Mouse (Mus musculus) layer of hippocampus, postnatal 36 days (tissue): ENCODE measurements around the gene Zfp605. TPM values are rescaled to one million over a fixed set of nuclear protein-coding genes. Genes with fewer than 3 reads are reported as not detected.
"Not testable (repeated sequence)": the region's sequence is repeated elsewhere in the genome, so short reads cannot be mapped to it uniquely, and the experiment has no call there.

Experiments
- DNase-seq, 2 experiments: peaks; one replicate each; pipeline ENCODE4 v3.0.0; 2022
- total RNA-seq, 2 experiments: library from RNA; stranded (reverse); gene quantifications; 2 replicates each; pipeline ENCODE4 v1.2.3; 2021

The Zfp605 gene
- total RNA-seq, 2 experiments from 2014 or later, result 16.0 to 18.3 TPM

- peak; percentile 91 to 94 for DNase-seq
These were observed 2.1 kb upstream of the Zfp605 start, which contains the start of gene Gtpbp6 for GRCm38 (mm10) chr5:110107581-110108304. Gtpbp6 (minus strand) TSS chr5:110108197.

- no peak for DNase-seq
These were observed 1.6 kb upstream of the Zfp605 start for GRCm38 (mm10) chr5:110108305-110108628.

- DNase-seq, result not testable (repeated sequence)
These were observed 12.5 kb downstream of the Zfp605 start for GRCm38 (mm10) chr5:110122380-110122779.

GRCm38 (mm10) chr5:110135293-110136086 lies 25.6 kb downstream of the Zfp605 start, which contains the start of gene Chfr:
Chfr (plus strand) TSS chr5:110135842.
- peak; percentile 99 for DNase-seq

- DNase-seq, result no peak
These were observed 26.2 kb downstream of the Zfp605 start for GRCm38 (mm10) chr5:110136087-110136464.

- DNase-seq, result no peak
These were observed 27.9 kb downstream of the Zfp605 start for GRCm38 (mm10) chr5:110137816-110138215.

- no peak for DNase-seq
These were observed 29.4 kb downstream of the Zfp605 start for GRCm38 (mm10) chr5:110139325-110139724.

- DNase-seq, result no peak
These were observed 30.5 kb downstream of the Zfp605 start for GRCm38 (mm10) chr5:110140424-110140823.

GRCm38 (mm10) chr5:110142309-110142708 lies 32.4 kb downstream of the Zfp605 start:
- DNase-seq, result no peak

- DNase-seq, result no peak
These were observed 33.1 kb downstream of the Zfp605 start for GRCm38 (mm10) chr5:110143007-110143406.

- no peak for DNase-seq
These were observed 59.5 kb downstream of the Zfp605 start for GRCm38 (mm10) chr5:110169374-110169773.

GRCm38 (mm10) chr5:110176362-110177020 lies 66.6 kb downstream of the Zfp605 start, which contains the start of gene Golga3:
Golga3 (plus strand) TSS chr5:110176701.
- DNase-seq, result peak; percentile 87 to 90

GRCm38 (mm10) chr5:110177021-110177420 lies 67.1 kb downstream of the Zfp605 start:
- no peak for DNase-seq

- no peak for DNase-seq
These were observed 68.7 kb downstream of the Zfp605 start for GRCm38 (mm10) chr5:110178628-110179027.

Other genes starting within 250 kb of the Zfp605 start
- 10 to 100 TPM; 38.8 to 42.3 TPM for gene Gm15446, start 186.7 kb upstream of the Zfp605 start, total RNA-seq
- gene Zfp932, start 113.6 kb upstream of the Zfp605 start, total RNA-seq, result 10 to 100 TPM; 62.9 to 63.6 TPM
- gene Gm17655, start 37.6 kb upstream of the Zfp605 start, total RNA-seq, result 10 to 100 TPM; 14.7 to 20.8 TPM
- under 1 TPM in 1 of 2 experiments, not detected in 1; 0.27 TPM for gene Gm35315, start 15.7 kb upstream of the Zfp605 start, total RNA-seq
- gene Plcxd1, start 10.1 kb upstream of the Zfp605 start, total RNA-seq, result 1 to 10 TPM; 3.3 to 4.5 TPM
- gene Gtpbp6, start 1.9 kb upstream of the Zfp605 start, total RNA-seq, result 10 to 100 TPM; 75.8 to 83.0 TPM
- gene Chfr, start 25.8 kb downstream of the Zfp605 start, total RNA-seq, result 10 to 100 TPM; 45.8 to 59.9 TPM
- gene Golga3, start 66.6 kb downstream of the Zfp605 start, total RNA-seq, result 10 to 100 TPM; 45.5 to 51.6 TPM
- 10 to 100 TPM; 38.6 to 48.2 TPM for gene Ankle2, start 120.9 kb downstream of the Zfp605 start, total RNA-seq
- gene Pgam5, start 159.8 kb downstream of the Zfp605 start, total RNA-seq, result 10 to 100 TPM; 57.4 to 62.8 TPM
- 1 to 10 TPM; 8.5 to 9.4 TPM for gene Pxmp2, start 176.1 kb downstream of the Zfp605 start, total RNA-seq
- gene Pole, start 176.2 kb downstream of the Zfp605 start, total RNA-seq, result 1 to 10 TPM; 1.2 to 2.1 TPM
- under 1 TPM in 1 of 2 experiments, not detected in 1; 0.27 TPM for gene P2rx2, start 233.1 kb downstream of the Zfp605 start, total RNA-seq
- not detected for gene Lrcol1, start 234.6 kb downstream of the Zfp605 start, total RNA-seq